Mouse (Mus musculus): ENCODE measurements around the gene Atp6v0b. TPM values are rescaled to one million over a fixed set of nuclear protein-coding genes. Genes with fewer than 3 reads are reported as not detected.

Gene Atp6v0b
- polyA plus RNA-seq, 1 experiment from 2014 or later, result 224 TPM

GRCm38 (mm10) chr4:117914031-117914430, 26.9 kb upstream of the Atp6v0b start:
- peak overlapping the region; percentile 99 for H3K4me2 ChIP-seq (ENCODE audit: low read depth, low read length)
- H3K36me3 ChIP-seq (ENCODE audit: control insufficient read depth, insufficient read depth, low read length), result no peaks in the 10 kb centered on the region
- no peaks in the 10 kb centered on the region for H3K9me3 ChIP-seq (replicated peaks; ENCODE audit: control insufficient read depth, low read length)
- WGBS, result 16% methylated on average over 8 of the region's 8 CpGs
- peaks cover 30% of the 10 kb centered on the region for H3K4me1 ChIP-seq (ENCODE audit: control insufficient read depth, insufficient read depth, low read length)
- ATAC-seq (ENCODE audit: insufficient read depth, low FRiP score), result no peak
- no peaks in the 10 kb centered on the region for H3K27me3 ChIP-seq (ENCODE audit: control insufficient read depth, insufficient read depth, low read length)
- H3K4me3 ChIP-seq (replicated peaks; ENCODE audit: low read length), result peak overlapping the region; percentile 65
- H3K9ac ChIP-seq (ENCODE audit: low read length), result peak overlapping the region; percentile 82
- H3K27ac ChIP-seq (ENCODE audit: low read length), result no peak overlapping the region

- Histone ChIP-seq H3K4me1 (ENCODE audit: control insufficient read depth, insufficient read depth, low read length) (peaks cover 30% of the 10 kb centered on the region), H3K9me3 (replicated peaks; ENCODE audit: control insufficient read depth, low read length) (no peaks in the 10 kb centered on the region), H3K27me3 (ENCODE audit: control insufficient read depth, insufficient read depth, low read length) (no peaks in the 10 kb centered on the region), H3K9ac (ENCODE audit: low read length) (no peak overlapping the region), H3K4me3 (replicated peaks; ENCODE audit: low read length) (peak overlapping the region; percentile 65), H3K4me2 (ENCODE audit: low read depth, low read length) (peak overlapping the region; percentile 99), H3K36me3 (ENCODE audit: control insufficient read depth, insufficient read depth, low read length) (no peaks in the 10 kb centered on the region), H3K27ac (ENCODE audit: low read length) (no peak overlapping the region)
- WGBS, result 44% methylated on average over 3 of the region's 3 CpGs
- ATAC-seq (ENCODE audit: insufficient read depth, low FRiP score), result no peak
Observed at GRCm38 (mm10) chr4:117913421-117913820, 26.3 kb upstream of the Atp6v0b start.

GRCm38 (mm10) chr4:117912685-117913273, 25.6 kb upstream of the Atp6v0b start:
- ATAC-seq (ENCODE audit: insufficient read depth, low FRiP score), result no peak
- peak overlapping the region; percentile 99 for H3K4me2 ChIP-seq (ENCODE audit: low read depth, low read length)
- H3K27me3 ChIP-seq (ENCODE audit: control insufficient read depth, insufficient read depth, low read length), result no peaks in the 10 kb centered on the region
- H3K9ac ChIP-seq (ENCODE audit: low read length), result no peak overlapping the region
- H3K27ac ChIP-seq (ENCODE audit: low read length), result no peak overlapping the region
- no peaks in the 10 kb centered on the region for H3K9me3 ChIP-seq (replicated peaks; ENCODE audit: control insufficient read depth, low read length)
- peaks cover 30% of the 10 kb centered on the region for H3K4me1 ChIP-seq (ENCODE audit: control insufficient read depth, insufficient read depth, low read length)
- peak overlapping the region; percentile 65; the same call in 1 of the 2 replicates for H3K4me3 ChIP-seq (replicated peaks; ENCODE audit: low read length)
- 55% methylated on average over 7 of the region's 7 CpGs for WGBS
- H3K36me3 ChIP-seq (ENCODE audit: control insufficient read depth, insufficient read depth, low read length), result no peaks in the 10 kb centered on the region

GRCm38 (mm10) chr4:117912131-117912561, 25.0 kb upstream of the Atp6v0b start:
- ATAC-seq (ENCODE audit: insufficient read depth, low FRiP score), result no peak
- Histone ChIP-seq H3K9ac (ENCODE audit: low read length) (no peak overlapping the region), H3K27me3 (ENCODE audit: control insufficient read depth, insufficient read depth, low read length) (no peaks in the 10 kb centered on the region), H3K9me3 (replicated peaks; ENCODE audit: control insufficient read depth, low read length) (no peaks in the 10 kb centered on the region), H3K36me3 (ENCODE audit: control insufficient read depth, insufficient read depth, low read length) (no peaks in the 10 kb centered on the region), H3K4me1 (ENCODE audit: control insufficient read depth, insufficient read depth, low read length) (peaks cover 30% of the 10 kb centered on the region), H3K27ac (ENCODE audit: low read length) (no peak overlapping the region), H3K4me3 (replicated peaks; ENCODE audit: low read length) (no peak overlapping the region), H3K4me2 (ENCODE audit: low read depth, low read length) (no peak overlapping the region)
- 91% methylated on average over 13 of the region's 13 CpGs for WGBS

- no peaks in the 10 kb centered on the region for H3K9me3 ChIP-seq (replicated peaks; ENCODE audit: control insufficient read depth, low read length)
- WGBS, result 72% methylated on average over 8 of the region's 8 CpGs
- H3K36me3 ChIP-seq (ENCODE audit: control insufficient read depth, insufficient read depth, low read length), result peaks cover 12% of the 10 kb centered on the region; the same call in 1 of the 2 replicates
- H3K4me2 ChIP-seq (ENCODE audit: low read depth, low read length), result no peak overlapping the region
- no peak overlapping the region for H3K9ac ChIP-seq (ENCODE audit: low read length)
- no peak overlapping the region for H3K4me3 ChIP-seq (replicated peaks; ENCODE audit: low read length)
- peaks cover 21% of the 10 kb centered on the region for H3K4me1 ChIP-seq (ENCODE audit: control insufficient read depth, insufficient read depth, low read length)
- ATAC-seq (ENCODE audit: insufficient read depth, low FRiP score), result no peak
- H3K27ac ChIP-seq (ENCODE audit: low read length), result no peak overlapping the region
- no peaks in the 10 kb centered on the region for H3K27me3 ChIP-seq (ENCODE audit: control insufficient read depth, insufficient read depth, low read length)
Observed at GRCm38 (mm10) chr4:117908834-117909453, 21.8 kb upstream of the Atp6v0b start.

GRCm38 (mm10) chr4:117906196-117906595, 19.1 kb upstream of the Atp6v0b start:
- H3K27ac ChIP-seq (ENCODE audit: low read length), result no peak overlapping the region
- no peak overlapping the region for H3K4me2 ChIP-seq (ENCODE audit: low read depth, low read length)
- no peaks in the 10 kb centered on the region for H3K27me3 ChIP-seq (ENCODE audit: control insufficient read depth, insufficient read depth, low read length)
- no peaks in the 10 kb centered on the region for H3K9me3 ChIP-seq (replicated peaks; ENCODE audit: control insufficient read depth, low read length)
- peaks cover 27% of the 10 kb centered on the region for H3K36me3 ChIP-seq (ENCODE audit: control insufficient read depth, insufficient read depth, low read length)
- no peak overlapping the region for H3K4me3 ChIP-seq (replicated peaks; ENCODE audit: low read length)
- H3K4me1 ChIP-seq (ENCODE audit: control insufficient read depth, insufficient read depth, low read length), result 0 out of 2 replicates have a peak, but pooled peaks cover 8% of the 10 kb centered on the region
- 69% methylated on average over 3 of the region's 3 CpGs for WGBS
- no peak; the same call in 1 of the 2 replicates for ATAC-seq (ENCODE audit: insufficient read depth, low FRiP score)
- H3K9ac ChIP-seq (ENCODE audit: low read length), result no peak overlapping the region

GRCm38 (mm10) chr4:117904761-117905160, 17.6 kb upstream of the Atp6v0b start:
- Histone ChIP-seq H3K9me3 (replicated peaks; ENCODE audit: control insufficient read depth, low read length) (no peaks in the 10 kb centered on the region), H3K36me3 (ENCODE audit: control insufficient read depth, insufficient read depth, low read length) (peaks cover 39% of the 10 kb centered on the region), H3K9ac (ENCODE audit: low read length) (no peak overlapping the region), H3K4me1 (ENCODE audit: control insufficient read depth, insufficient read depth, low read length) (0 out of 2 replicates have a peak, but pooled peaks cover 8% of the 10 kb centered on the region), H3K4me3 (replicated peaks; ENCODE audit: low read length) (no peak overlapping the region), H3K4me2 (ENCODE audit: low read depth, low read length) (no peak overlapping the region), H3K27ac (ENCODE audit: low read length) (no peak overlapping the region), H3K27me3 (ENCODE audit: control insufficient read depth, insufficient read depth, low read length) (no peaks in the 10 kb centered on the region)
- ATAC-seq (ENCODE audit: insufficient read depth, low FRiP score), result no peak
- WGBS, result 84% methylated on average over 8 of the region's 8 CpGs

GRCm38 (mm10) chr4:117904094-117904493, 17.0 kb upstream of the Atp6v0b start:
- ATAC-seq (ENCODE audit: insufficient read depth, low FRiP score), result no peak
- Histone ChIP-seq H3K9ac (ENCODE audit: low read length) (no peak overlapping the region), H3K4me1 (ENCODE audit: control insufficient read depth, insufficient read depth, low read length) (0 out of 2 replicates have a peak, but pooled peaks cover under 1% of the 10 kb centered on the region), H3K4me2 (ENCODE audit: low read depth, low read length) (no peak overlapping the region), H3K9me3 (replicated peaks; ENCODE audit: control insufficient read depth, low read length) (no peaks in the 10 kb centered on the region), H3K36me3 (ENCODE audit: control insufficient read depth, insufficient read depth, low read length) (peaks cover 39% of the 10 kb centered on the region), H3K4me3 (replicated peaks; ENCODE audit: low read length) (no peak overlapping the region), H3K27ac (ENCODE audit: low read length) (no peak overlapping the region), H3K27me3 (ENCODE audit: control insufficient read depth, insufficient read depth, low read length) (no peaks in the 10 kb centered on the region)
- WGBS, result 85% methylated on average over 10 of the region's 10 CpGs

- H3K9me3 ChIP-seq (replicated peaks; ENCODE audit: control insufficient read depth, low read length), result no peaks in the 10 kb centered on the region
- no peaks in the 10 kb centered on the region for H3K27me3 ChIP-seq (ENCODE audit: control insufficient read depth, insufficient read depth, low read length)
- no peak for ATAC-seq (ENCODE audit: insufficient read depth, low FRiP score)
- 80% methylated on average over 3 of the region's 3 CpGs for WGBS
- H3K4me1 ChIP-seq (ENCODE audit: control insufficient read depth, insufficient read depth, low read length), result no peaks in the 10 kb centered on the region
- H3K4me2 ChIP-seq (ENCODE audit: low read depth, low read length), result no peak overlapping the region
- no peak overlapping the region for H3K4me3 ChIP-seq (replicated peaks; ENCODE audit: low read length)
- peaks cover 33% of the 10 kb centered on the region for H3K36me3 ChIP-seq (ENCODE audit: control insufficient read depth, insufficient read depth, low read length)
- no peak overlapping the region for H3K27ac ChIP-seq (ENCODE audit: low read length)
- no peak overlapping the region for H3K9ac ChIP-seq (ENCODE audit: low read length)
Observed at GRCm38 (mm10) chr4:117898111-117898510, 11.0 kb upstream of the Atp6v0b start.

Data from stomach, embryonic 16.5 days (tissue).